Mouse (Mus musculus): ENCODE results near the gene Idh3a. TPM values are rescaled to one million over a fixed set of nuclear protein-coding genes. Genes with fewer than 3 reads are reported as not detected.
A peak's percentile ranks its signal among the peaks of the same experiment; 100 is the strongest.

Gene Idh3a
- polyA plus RNA-seq, 1 experiment from 2014 or later, result 126 TPM

DNA sequence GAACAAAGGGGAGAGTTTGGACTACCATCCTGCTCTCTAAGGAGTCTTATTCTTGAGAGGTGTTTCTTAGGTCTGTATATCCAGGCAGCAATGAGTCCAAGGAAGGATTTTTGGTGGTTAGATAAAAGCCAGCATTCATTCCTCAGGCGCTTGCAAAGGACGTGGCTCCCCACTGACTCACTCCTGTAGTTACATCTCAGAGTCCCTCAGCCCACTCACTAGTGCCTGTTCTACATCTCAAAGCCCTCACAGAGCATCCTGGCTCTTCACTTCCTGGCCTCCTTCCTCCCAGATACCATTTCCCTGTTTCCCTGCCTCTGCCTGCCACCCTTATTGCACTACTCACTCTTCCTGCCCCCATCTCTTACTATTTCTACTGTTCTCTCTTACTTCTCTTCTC lies 16.3 kb downstream of the Idh3a start:
- Histone ChIP-seq H3K27me3 (no peaks in the 10 kb centered on the region), H3K4me3 (no peak overlapping the region), H3K9me3 (no peaks in the 10 kb centered on the region), H3K9ac (no peak overlapping the region), H3K4me1 (replicated peaks) (no peaks in the 10 kb centered on the region), H3K27ac (no peak overlapping the region), H3K4me2 (no peak overlapping the region), H3K36me3 (peaks cover 78% of the 10 kb centered on the region)
- WGBS, result 75% methylated on average over 2 of the region's 2 CpGs
- no peak for ATAC-seq (ENCODE audit: low FRiP score)

DNA sequence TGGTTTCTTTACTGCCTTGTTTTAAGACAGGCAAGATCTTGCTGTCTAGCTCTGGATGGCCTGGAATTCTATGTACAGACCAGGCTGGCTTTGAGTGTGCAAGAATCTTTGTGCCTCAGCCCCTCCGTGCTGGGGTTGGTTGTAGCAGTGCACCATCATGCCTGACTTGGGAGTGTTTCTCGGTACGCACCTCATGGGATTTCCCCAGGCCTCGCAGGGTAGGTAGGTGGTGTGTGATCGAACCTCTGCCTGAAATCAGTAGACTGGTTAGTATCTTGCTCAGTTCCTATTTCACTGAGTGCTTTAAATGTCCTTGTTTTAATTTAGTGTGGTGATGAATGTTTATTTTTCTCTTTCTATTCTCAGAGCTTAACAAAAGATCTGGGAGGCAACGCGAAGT lies 16.8 kb downstream of the Idh3a start:
- H3K27ac ChIP-seq, result no peak overlapping the region
- no peaks in the 10 kb centered on the region for H3K27me3 ChIP-seq
- H3K4me1 ChIP-seq (replicated peaks), result no peaks in the 10 kb centered on the region
- no peak for ATAC-seq (ENCODE audit: low FRiP score)
- H3K4me3 ChIP-seq, result no peak overlapping the region
- WGBS, result 84% methylated on average over 7 of the region's 7 CpGs
- peaks cover 73% of the 10 kb centered on the region for H3K36me3 ChIP-seq
- no peak overlapping the region for H3K4me2 ChIP-seq
- no peaks in the 10 kb centered on the region for H3K9me3 ChIP-seq
- H3K9ac ChIP-seq, result no peak overlapping the region

DNA sequence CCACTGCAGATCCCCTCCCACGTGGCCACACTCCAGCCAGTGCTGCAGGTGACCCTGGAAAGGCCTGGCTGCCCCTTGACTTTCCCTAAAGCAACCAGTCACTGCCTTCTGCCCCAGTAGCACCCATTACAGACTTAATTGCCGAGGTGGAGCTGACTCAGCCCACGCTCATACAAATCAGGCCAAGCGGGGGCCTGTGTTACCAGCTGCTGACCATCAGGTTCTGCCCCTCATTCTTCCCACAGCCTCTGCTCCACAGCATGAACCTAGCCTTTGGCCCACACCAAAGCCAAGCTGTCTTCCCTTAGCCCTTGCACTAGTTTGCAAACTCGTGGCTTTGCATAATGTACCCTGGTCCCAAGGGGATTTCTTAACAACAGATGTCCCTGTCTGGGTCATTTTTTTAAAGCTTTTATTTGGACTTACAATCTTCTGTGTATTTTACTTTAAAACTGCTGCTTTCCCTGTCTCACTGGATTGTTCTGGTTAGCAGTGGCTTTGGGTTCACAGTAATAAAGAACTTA lies 18.1 kb downstream of the Idh3a start:
- Histone ChIP-seq H3K27ac (no peak overlapping the region), H3K4me1 (replicated peaks) (no peaks in the 10 kb centered on the region), H3K9me3 (no peaks in the 10 kb centered on the region), H3K27me3 (no peaks in the 10 kb centered on the region), H3K4me3 (no peak overlapping the region), H3K9ac (no peak overlapping the region), H3K4me2 (no peak overlapping the region), H3K36me3 (peaks cover 60% of the 10 kb centered on the region)
- WGBS, result 70% methylated on average over 5 of the region's 5 CpGs
- no peak for ATAC-seq (ENCODE audit: low FRiP score)

DNA sequence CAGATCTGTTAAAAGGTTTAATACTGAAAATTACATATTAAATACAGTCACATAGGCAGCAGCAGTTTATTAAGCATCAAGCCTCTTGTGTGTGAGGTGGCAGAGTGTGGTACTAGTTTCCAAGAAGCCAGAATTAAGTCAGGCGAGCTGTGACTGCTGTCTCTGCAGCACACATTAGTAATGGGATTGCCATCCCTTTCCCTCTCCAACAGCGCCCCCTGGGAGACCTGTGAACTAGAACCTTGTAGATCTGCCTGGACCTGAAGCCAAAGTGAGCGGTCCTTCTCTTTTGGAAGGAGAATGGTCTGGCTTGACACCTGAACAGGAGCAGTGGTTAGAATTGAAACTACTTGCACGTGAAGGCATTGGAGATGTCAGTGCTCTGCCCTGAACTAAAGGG lies 18.8 kb downstream of the Idh3a start:
- Histone ChIP-seq H3K4me2 (no peak overlapping the region), H3K4me1 (replicated peaks) (no peaks in the 10 kb centered on the region), H3K27me3 (no peaks in the 10 kb centered on the region), H3K9me3 (no peaks in the 10 kb centered on the region), H3K36me3 (peaks cover 53% of the 10 kb centered on the region), H3K9ac (no peak overlapping the region), H3K4me3 (no peak overlapping the region), H3K27ac (no peak overlapping the region)
- 58% methylated on average over 4 of the region's 4 CpGs for WGBS
- ATAC-seq (ENCODE audit: low FRiP score), result no peak

DNA sequence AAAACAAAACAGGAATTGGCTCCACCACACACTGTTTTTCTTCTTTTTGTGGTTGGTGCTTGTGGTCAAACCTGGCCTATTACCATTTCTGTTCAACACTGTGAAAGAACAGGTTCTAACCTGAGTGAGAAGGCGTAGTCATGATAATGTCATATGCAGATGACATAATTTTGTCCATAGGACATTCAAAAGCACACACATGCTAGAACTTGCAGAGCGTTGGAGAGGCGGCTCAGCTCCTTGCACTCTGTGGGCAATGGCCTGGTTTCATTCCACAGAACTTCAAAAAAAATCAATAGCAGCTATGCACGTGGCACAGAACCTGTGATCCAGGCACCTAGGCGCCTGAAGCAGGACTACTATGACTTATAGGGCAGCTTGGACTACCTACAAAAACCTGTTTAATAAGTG lies 26.7 kb downstream of the Idh3a start:
- Histone ChIP-seq H3K4me1 (replicated peaks) (no peaks in the 10 kb centered on the region), H3K4me3 (no peak overlapping the region), H3K27me3 (no peaks in the 10 kb centered on the region), H3K36me3 (no peaks in the 10 kb centered on the region), H3K27ac (no peak overlapping the region), H3K9me3 (no peaks in the 10 kb centered on the region), H3K9ac (no peak overlapping the region), H3K4me2 (no peak overlapping the region)
- 90% methylated on average over 5 of the region's 5 CpGs for WGBS
- no peak for ATAC-seq (ENCODE audit: low FRiP score)

DNA sequence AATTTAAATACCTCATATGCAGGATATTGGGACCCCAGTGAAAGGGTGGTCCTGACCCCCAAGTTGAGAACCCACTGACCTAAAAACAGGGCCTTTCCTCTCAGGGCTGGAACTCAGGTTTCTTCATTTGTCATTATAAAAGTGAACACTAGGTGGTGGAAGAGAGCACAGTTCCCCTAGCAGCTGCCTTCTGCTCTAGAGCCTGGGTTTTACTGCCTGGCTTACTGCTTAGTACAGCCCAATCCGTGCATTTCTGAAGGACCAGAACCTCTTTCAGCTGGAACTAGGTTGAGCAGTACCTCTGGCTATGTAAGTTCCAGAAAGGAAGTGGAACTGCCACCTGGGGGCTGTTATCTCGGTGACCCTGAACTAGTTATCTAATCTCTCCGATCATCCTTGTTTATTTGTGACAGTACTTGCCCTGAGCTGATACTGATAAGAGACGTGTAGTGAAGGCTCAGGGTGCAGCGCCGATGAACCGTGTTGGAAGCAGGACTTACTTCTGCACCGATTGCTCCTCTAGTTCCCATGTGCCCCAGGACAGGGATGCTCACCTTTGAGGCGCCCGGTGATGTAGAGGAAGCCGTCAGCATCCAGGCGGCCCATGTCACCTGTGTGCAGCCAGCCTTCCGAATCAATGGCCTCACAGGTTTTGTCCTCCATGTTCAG lies 28.2 kb downstream of the Idh3a start:
- ATAC-seq (ENCODE audit: low FRiP score), result peak; percentile 75; the same call in 1 of the 2 replicates
- Histone ChIP-seq H3K9ac (no peak overlapping the region), H3K36me3 (no peaks in the 10 kb centered on the region), H3K4me2 (no peak overlapping the region), H3K27ac (no peak overlapping the region), H3K9me3 (no peaks in the 10 kb centered on the region), H3K27me3 (no peaks in the 10 kb centered on the region), H3K4me3 (no peak overlapping the region), H3K4me1 (replicated peaks) (no peaks in the 10 kb centered on the region)
- 76% methylated on average over 13 of the region's 13 CpGs for WGBS

DNA sequence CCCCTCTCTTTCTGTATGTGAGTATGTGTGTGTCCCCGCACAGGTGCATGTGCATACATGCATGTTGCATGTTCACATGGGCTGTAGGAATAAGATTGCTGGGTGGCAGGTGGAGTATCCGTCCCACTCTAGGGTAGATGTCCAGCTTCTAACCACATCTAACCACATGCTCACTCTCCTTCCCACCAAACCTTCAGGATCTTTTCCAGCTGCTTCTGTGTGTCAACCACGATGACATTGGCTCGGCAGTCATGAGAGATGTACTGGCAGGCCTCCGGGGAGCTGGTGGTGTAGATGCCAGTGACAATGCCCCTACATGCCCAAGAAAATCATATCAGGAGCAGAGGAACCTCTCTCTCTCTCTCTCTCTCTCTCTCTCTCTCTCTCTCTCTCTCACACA lies 41.1 kb downstream of the Idh3a start:
- no peaks in the 10 kb centered on the region for H3K27me3 ChIP-seq
- no peak overlapping the region for H3K4me2 ChIP-seq
- no peak overlapping the region for H3K4me3 ChIP-seq
- H3K9me3 ChIP-seq, result no peaks in the 10 kb centered on the region
- H3K27ac ChIP-seq, result no peak overlapping the region
- H3K9ac ChIP-seq, result no peak overlapping the region
- no peak for ATAC-seq (ENCODE audit: low FRiP score)
- 91% methylated on average over 5 of the region's 5 CpGs for WGBS
- H3K4me1 ChIP-seq (replicated peaks), result no peaks in the 10 kb centered on the region
- no peaks in the 10 kb centered on the region for H3K36me3 ChIP-seq

DNA sequence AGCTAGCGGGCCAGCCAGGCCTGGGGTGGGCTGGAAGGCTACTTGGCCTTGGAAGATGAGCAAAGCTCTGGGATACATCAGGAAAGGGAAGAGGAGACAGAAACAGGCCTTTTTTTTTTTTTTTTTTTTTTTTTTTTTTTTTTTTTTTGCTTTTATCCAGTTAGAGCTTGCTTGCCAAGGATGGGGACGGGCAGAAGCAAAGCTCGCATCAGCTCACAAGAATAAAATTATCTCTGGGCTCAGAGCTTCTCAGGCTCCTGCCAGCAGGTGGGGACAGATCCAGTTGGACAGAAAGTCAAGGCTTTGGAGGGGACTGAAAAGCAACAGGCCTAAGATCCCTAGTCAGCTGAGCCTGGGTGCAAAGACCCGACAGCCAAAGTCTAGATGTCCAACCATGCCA lies 42.6 kb downstream of the Idh3a start:
- Histone ChIP-seq H3K36me3 (no peaks in the 10 kb centered on the region), H3K4me1 (replicated peaks) (no peaks in the 10 kb centered on the region), H3K9me3 (no peaks in the 10 kb centered on the region), H3K27me3 (no peaks in the 10 kb centered on the region), H3K4me2 (no peak overlapping the region), H3K27ac (no peak overlapping the region), H3K4me3 (no peak overlapping the region), H3K9ac (no peak overlapping the region)
- 95% methylated on average over 4 of the region's 4 CpGs for WGBS
- ATAC-seq (ENCODE audit: low FRiP score), result no peak

DNA sequence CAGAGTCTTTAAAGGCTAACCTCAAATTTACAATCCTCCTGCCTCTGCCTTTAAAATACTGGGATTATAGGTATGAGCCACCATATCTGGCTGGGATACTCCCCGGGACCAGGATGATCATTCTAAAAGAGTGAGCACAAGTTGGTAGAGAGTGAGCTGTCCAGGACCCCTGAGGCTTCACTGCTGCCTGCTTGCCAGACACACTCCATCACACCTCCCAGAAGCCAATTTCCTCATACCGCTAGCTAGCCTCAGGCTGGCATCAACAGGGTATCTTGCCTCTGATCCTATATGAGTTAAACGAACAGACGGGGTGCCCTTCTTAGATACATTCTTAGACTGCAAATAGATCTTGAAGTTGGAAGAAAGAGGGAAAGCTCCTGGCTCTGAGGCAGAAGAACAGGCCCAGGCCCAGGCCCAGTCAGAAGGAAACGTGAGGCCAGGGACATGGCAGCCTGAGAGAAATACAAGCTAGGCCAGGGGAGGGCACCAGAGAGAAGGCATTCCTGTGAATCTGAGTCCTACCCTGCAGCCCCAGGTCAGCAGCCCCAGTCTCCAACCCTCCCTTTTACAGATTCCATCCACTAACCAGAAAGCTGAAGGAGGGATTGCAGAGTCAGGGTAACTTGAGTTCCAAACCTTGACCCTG lies 43.6 kb downstream of the Idh3a start:
- Histone ChIP-seq H3K27ac (no peak overlapping the region), H3K9me3 (no peaks in the 10 kb centered on the region), H3K4me3 (no peak overlapping the region), H3K4me1 (replicated peaks) (no peaks in the 10 kb centered on the region), H3K9ac (no peak overlapping the region), H3K27me3 (no peaks in the 10 kb centered on the region), H3K4me2 (no peak overlapping the region), H3K36me3 (no peaks in the 10 kb centered on the region)
- ATAC-seq (ENCODE audit: low FRiP score), result no peak
- 87% methylated on average over 5 of the region's 5 CpGs for WGBS

DNA sequence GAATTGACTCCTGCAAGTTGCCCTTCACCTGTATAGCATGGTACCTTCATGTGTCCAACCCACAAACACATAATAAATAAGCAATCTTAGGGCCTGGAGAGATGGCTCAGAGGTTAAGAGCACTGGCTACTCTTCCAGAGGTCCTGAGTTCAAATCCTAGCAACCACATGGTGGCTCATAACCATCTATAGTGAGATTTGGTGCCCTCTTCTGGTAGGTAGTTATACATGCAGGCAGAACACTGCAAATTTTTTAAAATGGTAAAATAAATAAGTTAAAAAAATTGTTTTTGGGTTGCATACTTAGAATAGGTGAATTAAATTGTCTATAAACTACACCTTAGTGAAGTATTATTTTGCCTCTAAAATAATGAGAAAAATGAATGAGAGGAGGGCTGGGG lies 44.8 kb downstream of the Idh3a start:
- no peak overlapping the region for H3K4me3 ChIP-seq
- no peaks in the 10 kb centered on the region for H3K9me3 ChIP-seq
- no peak for ATAC-seq (ENCODE audit: low FRiP score)
- no peaks in the 10 kb centered on the region for H3K36me3 ChIP-seq
- H3K27me3 ChIP-seq, result no peaks in the 10 kb centered on the region
- no peak overlapping the region for H3K27ac ChIP-seq
- no peaks in the 10 kb centered on the region for H3K4me1 ChIP-seq (replicated peaks)
- H3K4me2 ChIP-seq, result no peak overlapping the region
- no peak overlapping the region for H3K9ac ChIP-seq

DNA sequence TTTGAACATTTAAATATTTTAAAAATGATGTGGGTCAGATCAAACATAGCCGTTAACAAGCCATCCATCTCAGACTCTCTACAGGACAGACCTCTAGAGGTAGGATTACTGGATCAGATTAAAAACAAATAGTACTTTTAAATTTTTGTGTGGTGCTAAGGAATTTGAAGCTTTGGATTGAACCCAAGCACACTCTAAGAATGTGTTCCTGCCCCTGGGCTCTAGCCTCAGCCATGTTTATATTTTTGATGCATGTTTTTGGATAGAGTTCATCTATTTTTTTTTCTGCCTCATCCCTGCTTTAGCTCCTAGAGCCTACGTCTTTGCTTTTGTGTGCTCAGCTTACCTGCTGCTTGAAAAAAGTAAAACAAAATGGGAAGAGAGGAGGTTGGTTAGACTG lies 47.3 kb downstream of the Idh3a start:
- Histone ChIP-seq H3K4me1 (replicated peaks) (0 out of 2 replicates have a peak, but pooled peaks cover 3% of the 10 kb centered on the region), H3K36me3 (no peaks in the 10 kb centered on the region), H3K27ac (no peak overlapping the region), H3K9ac (no peak overlapping the region), H3K4me3 (no peak overlapping the region), H3K4me2 (no peak overlapping the region), H3K27me3 (no peaks in the 10 kb centered on the region), H3K9me3 (no peaks in the 10 kb centered on the region)
- WGBS, result 88% methylated on average over 2 of the region's 2 CpGs
- ATAC-seq (ENCODE audit: low FRiP score), result no peak

DNA sequence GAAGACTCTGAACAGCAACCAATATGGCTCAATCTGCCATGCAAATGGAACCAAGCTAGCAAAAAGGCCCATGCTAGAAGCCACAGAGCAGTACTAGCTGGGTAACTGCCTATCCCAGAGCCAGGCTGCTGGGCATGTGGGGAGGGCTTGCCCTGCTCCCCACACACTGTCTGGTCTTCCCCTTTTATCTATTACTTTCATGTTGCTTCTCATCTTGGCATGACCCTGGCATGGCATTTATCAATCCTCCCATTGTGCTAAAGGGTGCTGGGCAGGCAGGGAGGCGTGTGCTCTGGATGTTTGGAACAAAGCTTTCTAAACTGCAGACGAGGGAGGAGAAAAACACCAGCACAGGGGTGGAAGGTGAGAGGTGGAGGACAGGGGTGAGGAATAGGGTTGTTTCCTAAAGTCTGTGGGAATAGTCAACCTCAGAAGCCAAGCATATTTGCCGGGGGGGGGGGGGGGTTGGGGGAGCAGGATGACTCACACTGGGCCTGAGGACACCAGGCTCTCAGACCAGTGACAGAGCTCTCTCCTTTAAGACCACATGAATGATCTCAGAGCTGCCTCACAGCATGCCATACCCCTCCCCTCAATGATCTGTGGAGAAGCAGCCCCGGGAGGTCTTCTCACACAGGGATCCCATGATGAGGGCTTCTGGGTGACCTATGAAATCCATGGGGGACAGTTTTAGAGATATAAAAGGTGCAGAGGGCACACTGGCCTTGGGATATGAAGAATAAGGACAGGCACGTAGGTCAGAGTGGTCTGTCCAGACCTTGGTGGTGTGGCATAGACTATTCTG lies 51.6 kb downstream of the Idh3a start:
- 57% methylated on average over 5 of the region's 5 CpGs for WGBS
- H3K27me3 ChIP-seq, result no peaks in the 10 kb centered on the region

More for the DNA sequence above, 51.6 kb downstream of the Idh3a start:
- Histone ChIP-seq H3K4me1 (replicated peaks) (0 out of 2 replicates have a peak, but pooled peaks cover 3% of the 10 kb centered on the region), H3K4me3 (no peak overlapping the region), H3K27ac (no peak overlapping the region), H3K9ac (no peak overlapping the region), H3K9me3 (no peaks in the 10 kb centered on the region), H3K4me2 (no peak overlapping the region), H3K36me3 (no peaks in the 10 kb centered on the region)
- ATAC-seq (ENCODE audit: low FRiP score), result no peak

All from hindbrain, embryonic 13.5 days (tissue).